Mouse (Mus musculus) kidney, adult 2 months (tissue): ENCODE measurements around the gene Aida.

Experiments
- CTCF ChIP-seq: fragments of 200-500 bp; conservative IDR thresholded peaks from 2 replicates; pipeline ENCODE4 v1.5.1; 2011; ENCODE audit warnings: low read depth, mild to moderate bottlenecking, control low read depth, low read length, moderate library complexity, mixed read lengths; ENCODE audit not compliant: insufficient read depth, insufficient read length
- POLR2A ChIP-seq: fragments of 200-500 bp; IDR thresholded peaks from one replicate; pipeline ENCODE4 v1.6.1; 2011; ENCODE audit warnings: low read depth, low read length, control low read depth

GRCm38 (mm10) chr1:183323923-183324322 is 27.5 kb downstream of the Aida start:
- TF ChIP-seq POLR2A: no peak
- TF ChIP-seq CTCF: no peak
